In genomic region chr19:42151990-42152389, GRCm38 (mm10) we compare ENCODE assay signal across 8 mouse cellular contexts. TPM values are rescaled to one million over a fixed set of nuclear protein-coding genes. Genes with fewer than 3 reads are reported as not detected.
DNase-seq lines count a peak whose midpoint lies in the region; ATAC-seq and TF ChIP-seq lines count a peak whose summit lies in the region.

No protein-coding gene starts in this region.

- intact Hi-C loops in gastrocnemius, postnatal 14 days (cut with DNase I; ENCODE audit: low total_unique reads) = loop anchor here (10.0 kb wide), 1 partner anchor 57 kb away; the partner anchor contains the start of gene Pi4k2a

- TF ChIP-seq CTCF in midbrain, postnatal 0 days (IDR thresholded peaks at IDR 0.05) = peak; percentile 89

- no peak overlapping the region for H3K27ac ChIP-seq in neural tube, embryonic 15.5 days (replicated peaks)
- H3K27ac ChIP-seq in limb, embryonic 11.5 days (replicated peaks; ENCODE audit: low read depth, low read length) = no peak overlapping the region
- no peak overlapping the region for H3K27ac ChIP-seq in midbrain, postnatal 0 days (ENCODE audit: low read depth, low read length)

- H3K4me1 ChIP-seq in neural tube, embryonic 15.5 days = peaks cover 37% of the 10 kb centered on the region
- H3K4me1 ChIP-seq in limb, embryonic 11.5 days (ENCODE audit: control insufficient read depth, insufficient read depth, low read length) = peaks cover 15% of the 10 kb centered on the region; the same call in 1 of the 2 replicates
- H3K4me1 ChIP-seq in midbrain, postnatal 0 days (ENCODE audit: insufficient read depth, low read length) = no peaks in the 10 kb centered on the region

- H3K27me3 ChIP-seq in neural tube, embryonic 15.5 days (replicated peaks) = peaks cover 11% of the 10 kb centered on the region
- no peaks in the 10 kb centered on the region for H3K27me3 ChIP-seq in limb, embryonic 11.5 days (ENCODE audit: control insufficient read depth, insufficient read depth, low read length)
- peaks cover 4% of the 10 kb centered on the region; the same call in 1 of the 2 replicates for H3K27me3 ChIP-seq in midbrain, postnatal 0 days (ENCODE audit: insufficient read depth, low read length)
- H3K27me3 ChIP-seq in splenic B cell, adult 2 months (ENCODE audit: control insufficient read depth, insufficient read depth, low read length, poor library complexity, severe bottlenecking) = no peaks in the 10 kb centered on the region

- no peaks in the 10 kb centered on the region; the same call in 1 of the 2 replicates for H3K36me3 ChIP-seq in neural tube, embryonic 15.5 days
- no peaks in the 10 kb centered on the region for H3K36me3 ChIP-seq in limb, embryonic 11.5 days (ENCODE audit: control insufficient read depth, insufficient read depth, low read length)
- H3K36me3 ChIP-seq in midbrain, postnatal 0 days (ENCODE audit: insufficient read depth, low read length) = no peaks in the 10 kb centered on the region
- no peaks in the 10 kb centered on the region for H3K36me3 ChIP-seq in splenic B cell, adult 2 months (ENCODE audit: control insufficient read depth, insufficient read depth, low read length, poor library complexity, severe bottlenecking)

- no peak overlapping the region for H3K9ac ChIP-seq in neural tube, embryonic 15.5 days (replicated peaks)
- H3K9ac ChIP-seq in limb, embryonic 11.5 days (ENCODE audit: low read length) = no peak overlapping the region
- no peak overlapping the region for H3K9ac ChIP-seq in midbrain, postnatal 0 days (replicated peaks; ENCODE audit: low read length, poor library complexity, severe bottlenecking)

- WGBS in neural tube, embryonic 15.5 days = 5% methylated on average over 6 of the region's 6 CpGs
- 5% methylated on average over 6 of the region's 6 CpGs for WGBS in limb, embryonic 11.5 days
- 10% methylated on average over 6 of the region's 6 CpGs for WGBS in midbrain, postnatal 0 days

- H3K4me2 ChIP-seq in neural tube, embryonic 15.5 days = no peak overlapping the region
- no peak overlapping the region for H3K4me2 ChIP-seq in limb, embryonic 11.5 days (ENCODE audit: low read depth, severe bottlenecking)
- no peak overlapping the region for H3K4me2 ChIP-seq in midbrain, postnatal 0 days (ENCODE audit: low read depth, low read length, poor library complexity, severe bottlenecking)

- H3K4me3 ChIP-seq in neural tube, embryonic 15.5 days (replicated peaks) = no peak overlapping the region
- H3K4me3 ChIP-seq in limb, embryonic 11.5 days (ENCODE audit: low read depth, low read length) = no peak overlapping the region
- H3K4me3 ChIP-seq in midbrain, postnatal 0 days (ENCODE audit: low read depth, low read length) = no peak overlapping the region

- ATAC-seq in neural tube, embryonic 15.5 days (ENCODE audit: low FRiP score) = no peak
- ATAC-seq in limb, embryonic 11.5 days (ENCODE audit: insufficient number of reproducible peaks, low FRiP score, low TSS enrichment, low read depth) = no peak
- ATAC-seq in midbrain, postnatal 0 days (ENCODE audit: low FRiP score) = no peak

- peak; percentile 85 for DNase-seq in neural tube, embryonic 10.5 days (ENCODE audit: extremely low spot score, low spot score)
- peak; percentile 82 for DNase-seq in embryo, embryonic 10 days (ENCODE audit: low spot score)
- DNase-seq in gastrocnemius, postnatal 14 days = peak; percentile 84
- peak; percentile 83 to 91 for DNase-seq in kidney, adult 8-10 months
- DNase-seq in limb, embryonic 11.5 days (ENCODE audit: low spot score) = peak; percentile 88
- peak; percentile 76 for DNase-seq in midbrain, postnatal 0 days (ENCODE audit: low spot score)
- DNase-seq in splenic B cell, adult 2 months (ENCODE audit: low read depth, low spot score) = peak; percentile 82

- H3K9me3 ChIP-seq in neural tube, embryonic 15.5 days (replicated peaks) = no peaks in the 10 kb centered on the region
- H3K9me3 ChIP-seq in limb, embryonic 11.5 days (ENCODE audit: control insufficient read depth, low read length) = no peaks in the 10 kb centered on the region
- no peaks in the 10 kb centered on the region for H3K9me3 ChIP-seq in midbrain, postnatal 0 days (ENCODE audit: low read length)

RNA-seq across cellular contexts. Expression of gene Marveld1, which starts 4.8 kb away (rescaled TPM):
- polyA plus RNA-seq in neural tube, embryonic 15.5 days (2015; fragmentation: Nextera tagmentation; extraction: Ambion mirVana) = 3.6 and 4.0 TPM in 2 replicates
- total RNA-seq in gastrocnemius, postnatal 14 days (2021) = 10 to 100 TPM; 11.4 to 13.9 TPM
- 12.3 and 16.6 TPM in 2 replicates for polyA plus RNA-seq in limb, embryonic 11.5 days (2014; fragmentation: Nextera tagmentation; extraction: Ambion mirVana)
- 14.7 and 15.1 TPM in 2 replicates for total RNA-seq in midbrain, postnatal 0 days (2014; rRNA removed)
- polyA plus RNA-seq in midbrain, postnatal 0 days (2015; fragmentation: Nextera tagmentation; extraction: Ambion mirVana) = 2.9 and 3.6 TPM in 2 replicates

RNA-seq across cellular contexts. Expression of gene Zfyve27, which starts 11.8 kb away (rescaled TPM):
- polyA plus RNA-seq in neural tube, embryonic 15.5 days (2015; fragmentation: Nextera tagmentation; extraction: Ambion mirVana) = 58.0 and 62.6 TPM in 2 replicates
- total RNA-seq in gastrocnemius, postnatal 14 days (2021) = 10 to 100 TPM; 11.9 to 14.4 TPM
- polyA plus RNA-seq in limb, embryonic 11.5 days (2014; fragmentation: Nextera tagmentation; extraction: Ambion mirVana) = 11.7 and 12.6 TPM in 2 replicates
- total RNA-seq in midbrain, postnatal 0 days (2014; rRNA removed) = 71.8 and 83.9 TPM in 2 replicates
- 48.8 and 50.6 TPM in 2 replicates for polyA plus RNA-seq in midbrain, postnatal 0 days (2015; fragmentation: Nextera tagmentation; extraction: Ambion mirVana)

RNA-seq across cellular contexts. Expression of gene Avpi1, which starts 23.1 kb away (rescaled TPM):
- polyA plus RNA-seq in neural tube, embryonic 15.5 days (2015; fragmentation: Nextera tagmentation; extraction: Ambion mirVana) = 11.1 and 14.2 TPM in 2 replicates
- total RNA-seq in gastrocnemius, postnatal 14 days (2021) = 10 to 100 TPM; 10.5 to 11.0 TPM
- polyA plus RNA-seq in limb, embryonic 11.5 days (2014; fragmentation: Nextera tagmentation; extraction: Ambion mirVana) = 24.1 and 26.0 TPM in 2 replicates
- total RNA-seq in midbrain, postnatal 0 days (2014; rRNA removed) = 9.3 and 11.5 TPM in 2 replicates
- polyA plus RNA-seq in midbrain, postnatal 0 days (2015; fragmentation: Nextera tagmentation; extraction: Ambion mirVana) = 11.9 and 13.7 TPM in 2 replicates

RNA-seq across cellular contexts. Expression of gene Sfrp5, which starts 50.1 kb away (rescaled TPM):
- 6.8 and 6.9 TPM in 2 replicates for polyA plus RNA-seq in neural tube, embryonic 15.5 days (2015; fragmentation: Nextera tagmentation; extraction: Ambion mirVana)
- total RNA-seq in gastrocnemius, postnatal 14 days (2021) = 1 to 10 TPM; 4.2 to 8.9 TPM
- polyA plus RNA-seq in limb, embryonic 11.5 days (2014; fragmentation: Nextera tagmentation; extraction: Ambion mirVana) = 0.13 and 0.25 TPM in 2 replicates
- 1.6 and 3.8 TPM in 2 replicates for total RNA-seq in midbrain, postnatal 0 days (2014; rRNA removed)
- 2.7 and 2.8 TPM in 2 replicates for polyA plus RNA-seq in midbrain, postnatal 0 days (2015; fragmentation: Nextera tagmentation; extraction: Ambion mirVana)
